Mouse (Mus musculus) erythroblast, embryonic 14.5 days (primary cell): ENCODE data around the gene Mllt10.

Experiments used
- GATA1 ChIP-seq: IDR thresholded peaks from 2 replicates; pipeline ENCODE4 v1.6.1; 2012; ENCODE audit warnings: low read length, inconsistent platforms, mixed read lengths
- TAL1 ChIP-seq: IDR thresholded peaks from 3 replicates; pipeline ENCODE4 v1.6.1; 2012; ENCODE audit warnings: low read length, inconsistent platforms, mixed read lengths

- no peak for TF ChIP-seq GATA1
- no peak for TF ChIP-seq TAL1
Observed at GRCm38 (mm10) chr2:18046758-18047645, 8.0 kb upstream of the Mllt10 start.
